Mouse (Mus musculus) liver, postnatal 0 days (tissue): ENCODE measurements around the gene Usp43. TPM values are rescaled to one million over a fixed set of nuclear protein-coding genes. Genes with fewer than 3 reads are reported as not detected.
A peak's percentile ranks its signal among the peaks of the same experiment; 100 is the strongest.

Experiments used
- ATAC-seq: fragments of 200-750 bp; cut with Nextera tagmentation; 2 replicates; pipeline ENCODE4 v1.8.0; 2017; ENCODE audit warnings: mild to moderate bottlenecking, moderate library complexity
- DNase-seq: peaks from one replicate; pipeline ENCODE4 v3.0.0-alpha.2; 2016
- H3K27ac ChIP-seq: fragments of 300-500 bp; sonication (generic); 2 replicates; pipeline ENCODE4 v1.5.1; 2014; ENCODE audit warnings: antibody characterized with exemption, moderate library complexity, mild to moderate bottlenecking, low read depth
- H3K27me3 ChIP-seq: fragments of 300-500 bp; sonication (generic); 2 replicates; pipeline ENCODE4 v1.6.1; 2014; ENCODE audit warnings: low read length, control low read depth, mixed read lengths; ENCODE audit not compliant: insufficient read depth
- H3K36me3 ChIP-seq: fragments of 300-500 bp; sonication (generic); replicated peaks from 2 replicates; pipeline ENCODE4 v1.6.1; 2014; ENCODE audit warnings: mild to moderate bottlenecking, control low read depth, low read length, moderate library complexity, mixed read lengths; ENCODE audit not compliant: insufficient read depth
- H3K4me1 ChIP-seq: fragments of 300-500 bp; sonication (generic); 2 replicates; pipeline ENCODE4 v1.6.1; 2014; ENCODE audit warnings: antibody characterized with exemption, mild to moderate bottlenecking, control low read depth; ENCODE audit not compliant: insufficient read depth
- H3K4me2 ChIP-seq: fragments of 300-500 bp; sonication (generic); 2 replicates; pipeline ENCODE4 v1.6.1; 2014; ENCODE audit warnings: low read depth, mild to moderate bottlenecking, low read length, moderate library complexity, mixed read lengths
- H3K4me3 ChIP-seq: fragments of 300-500 bp; sonication (generic); 2 replicates; pipeline ENCODE4 v1.5.1; 2014; ENCODE audit warnings: low read depth, low read length
- H3K9ac ChIP-seq: fragments of 300-500 bp; sonication (generic); replicated peaks from 2 replicates; pipeline ENCODE4 v1.6.1; 2014; ENCODE audit warnings: mild to moderate bottlenecking, moderate library complexity
- H3K9me3 ChIP-seq: fragments of 300-500 bp; sonication (generic); 2 replicates; pipeline ENCODE4 v1.6.1; 2016; ENCODE audit warnings: mild to moderate bottlenecking, control low read depth, low read length, mixed read lengths
- CTCF ChIP-seq: sonication (generic); IDR thresholded peaks from 2 replicates; pipeline ENCODE4 v1.5.1; 2016; ENCODE audit warnings: antibody characterized with exemption, low read depth
- EP300 ChIP-seq: IDR thresholded peaks from 2 replicates; pipeline ENCODE4 v1.6.1; 2016; ENCODE audit warnings: antibody characterized with exemption, low read depth, mild to moderate bottlenecking
- WGBS: fragments of 180-500 bp; shearing (Covaris S2); extraction: QIAGEN DNeasy Blood & Tissue Kit; methylation state at CpG from one replicate; pipeline ENCODE4 v1.1.7; 2014; ENCODE audit not compliant: insufficient replicate concordance; 5-methylcytosine and 5-hydroxymethylcytosine counted together
- polyA plus RNA-seq: library from polyadenylated mRNA; unstranded; fragments of >200 nt; fragmentation: Nextera tagmentation; extraction: Ambion mirVana; gene quantifications from 2 replicates; pipeline ENCODE4 v1.2.1, GENCODE M21; 2015

The Usp43 gene
- polyA plus RNA-seq, 1 experiment from 2014 or later = not detected

DNA sequence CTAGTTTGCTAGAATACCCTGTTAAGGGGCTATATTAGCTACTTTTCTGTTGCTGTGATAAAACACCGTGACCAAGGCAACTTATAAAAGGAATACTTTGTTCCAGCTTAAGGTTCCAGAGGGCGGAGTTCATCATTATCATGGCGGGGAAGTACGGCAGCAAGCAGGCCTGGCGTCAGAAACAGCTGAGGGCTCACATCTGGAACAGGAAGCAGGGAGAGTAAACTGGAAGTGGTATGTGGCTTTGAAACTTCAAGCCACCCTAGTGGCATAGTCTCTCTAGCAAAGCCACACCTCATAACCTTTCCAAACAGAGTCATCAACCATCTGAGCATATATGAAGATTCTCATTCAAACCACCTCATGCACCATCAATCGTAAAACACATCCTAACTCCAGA, 92.4 kb downstream of the Usp43 start:
- no peaks in the 10 kb centered on the region for H3K9me3 ChIP-seq
- no peaks in the 10 kb centered on the region for H3K36me3 ChIP-seq
- DNase-seq (no peak), ATAC-seq (no peak)
- TF ChIP-seq EP300 (no peak), CTCF (no peak)
- H3K4me3 ChIP-seq = no peak overlapping the region
- no peak overlapping the region for H3K4me2 ChIP-seq
- no peaks in the 10 kb centered on the region for H3K27me3 ChIP-seq
- H3K27ac ChIP-seq = no peak overlapping the region
- H3K9ac ChIP-seq = no peak overlapping the region
- H3K4me1 ChIP-seq = no peaks in the 10 kb centered on the region
- 56% methylated on average over 6 of the region's 6 CpGs for WGBS

DNA sequence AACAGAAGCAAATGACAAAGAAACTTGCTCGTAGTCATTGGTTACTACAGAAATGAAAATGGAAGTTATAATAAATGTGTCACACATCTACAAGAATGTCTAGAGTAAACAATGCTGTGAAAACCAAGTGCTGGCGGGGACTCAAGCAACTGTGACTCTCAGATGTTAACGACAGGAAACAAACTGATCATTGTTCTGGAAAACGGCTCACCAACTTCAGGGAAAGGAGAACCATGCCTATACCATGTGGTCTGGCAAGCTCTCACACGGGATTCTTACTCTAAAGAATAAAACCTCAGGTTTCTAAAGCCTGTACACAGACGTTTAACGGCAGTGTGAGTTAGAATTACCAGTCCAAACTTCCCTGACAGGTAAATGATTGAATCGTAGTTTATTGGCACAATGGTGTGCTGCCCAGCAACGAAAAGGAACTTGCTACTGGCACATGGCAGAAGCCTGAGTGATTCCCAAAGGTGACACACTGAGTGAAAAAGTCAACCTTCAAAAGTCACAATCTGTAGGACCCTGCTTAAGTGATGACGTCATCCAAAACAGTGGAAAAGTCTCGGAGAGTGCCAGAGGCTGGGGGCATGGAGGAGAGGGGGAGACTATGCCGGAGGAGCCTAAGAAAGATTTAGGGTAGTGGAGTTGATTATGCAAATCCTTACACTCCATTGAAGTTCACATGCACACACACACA, 93.4 kb downstream of the Usp43 start:
- H3K9ac ChIP-seq = no peak overlapping the region
- H3K27ac ChIP-seq = no peak overlapping the region
- H3K9me3 ChIP-seq = no peaks in the 10 kb centered on the region
- H3K27me3 ChIP-seq = no peaks in the 10 kb centered on the region
- WGBS = 50% methylated on average over 12 of the region's 12 CpGs
- no peaks in the 10 kb centered on the region for H3K36me3 ChIP-seq
- DNase-seq (no peak), ATAC-seq (no peak)
- H3K4me3 ChIP-seq = no peak overlapping the region
- no peak overlapping the region for H3K4me2 ChIP-seq
- no peaks in the 10 kb centered on the region for H3K4me1 ChIP-seq
- no peak for TF ChIP-seq CTCF
- TF ChIP-seq EP300 = no peak

DNA sequence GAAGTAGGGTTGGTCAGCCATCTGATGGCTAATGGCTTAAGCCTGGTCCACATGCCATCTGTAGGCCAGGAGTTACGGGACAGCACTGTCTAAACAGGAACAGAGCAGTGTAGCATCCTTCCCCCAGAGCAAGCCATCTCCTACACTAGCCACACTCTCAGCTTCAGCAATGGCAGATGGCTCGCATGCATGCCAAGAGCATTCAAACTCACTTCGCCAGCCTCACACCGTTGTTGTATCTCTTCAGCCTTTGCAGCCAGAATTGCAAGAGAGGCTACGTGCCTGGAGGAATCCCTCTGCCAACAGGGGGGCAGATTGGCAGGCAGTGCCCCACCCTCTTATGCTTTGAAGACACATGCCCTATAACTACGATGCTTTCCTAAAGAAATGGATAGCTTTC, 100.4 kb downstream of the Usp43 start:
- Histone ChIP-seq H3K27ac (no peak overlapping the region), H3K9me3 (no peaks in the 10 kb centered on the region), H3K9ac (no peak overlapping the region), H3K4me1 (no peaks in the 10 kb centered on the region), H3K4me3 (no peak overlapping the region), H3K4me2 (no peak overlapping the region), H3K36me3 (no peaks in the 10 kb centered on the region), H3K27me3 (0 out of 2 replicates have a peak, but pooled peaks cover 4% of the 10 kb centered on the region)
- DNase-seq (no peak), ATAC-seq (no peak)
- 83% methylated on average over 6 of the region's 6 CpGs for WGBS
- no peak for TF ChIP-seq EP300
- no peak for TF ChIP-seq CTCF

DNA sequence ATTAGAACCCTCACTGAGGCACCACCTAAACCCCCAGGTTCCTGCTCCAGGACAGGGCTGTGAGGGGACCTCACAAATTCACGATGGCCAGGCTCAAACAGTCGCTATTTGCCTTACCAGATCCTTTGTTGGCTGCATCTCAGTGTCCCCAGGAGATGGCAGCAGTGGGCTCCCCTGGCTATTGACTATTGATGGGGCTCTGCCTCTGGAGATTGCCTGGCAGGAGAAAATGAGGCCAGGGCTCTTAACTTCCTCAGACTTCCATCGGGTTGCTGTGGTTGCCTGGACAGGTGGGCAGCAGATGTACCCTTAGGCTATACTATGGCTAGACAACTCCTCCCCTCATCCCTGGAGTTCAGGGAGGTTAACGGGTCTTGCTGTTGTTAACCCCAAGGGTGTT, 101.7 kb downstream of the Usp43 start:
- H3K9ac ChIP-seq = no peak overlapping the region
- ATAC-seq (no peak), DNase-seq (peak; percentile 34)
- no peak overlapping the region for H3K27ac ChIP-seq
- WGBS = 18% methylated on average over 4 of the region's 4 CpGs
- no peaks in the 10 kb centered on the region for H3K4me1 ChIP-seq
- no peak overlapping the region for H3K4me2 ChIP-seq
- TF ChIP-seq EP300 (no peak), CTCF (peak; percentile 59)
- H3K27me3 ChIP-seq = 0 out of 2 replicates have a peak, but pooled peaks cover 4% of the 10 kb centered on the region
- no peaks in the 10 kb centered on the region for H3K36me3 ChIP-seq
- no peak overlapping the region for H3K4me3 ChIP-seq
- H3K9me3 ChIP-seq = no peaks in the 10 kb centered on the region

DNA sequence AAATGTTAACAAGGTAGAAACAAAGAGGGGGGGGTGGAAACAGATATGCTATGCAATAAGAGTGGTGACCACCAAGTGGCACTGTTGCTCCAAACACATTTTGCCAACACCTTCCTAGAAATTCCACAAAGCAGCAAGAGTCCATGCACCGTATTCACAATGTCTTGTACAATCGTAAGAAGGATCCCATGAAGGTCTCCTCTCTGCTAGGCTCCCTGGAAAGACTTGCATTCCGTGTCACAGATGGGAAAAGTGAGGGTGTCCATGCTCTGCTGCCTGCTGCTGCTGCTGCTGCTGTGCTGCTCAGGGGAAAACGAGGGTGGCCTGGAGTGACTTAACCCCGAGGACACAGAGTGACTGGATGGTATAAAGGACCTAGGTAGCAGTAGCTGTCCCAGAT, 102.3 kb downstream of the Usp43 start:
- TF ChIP-seq EP300 (no peak), CTCF (peak; percentile 48)
- Histone ChIP-seq H3K27me3 (0 out of 2 replicates have a peak, but pooled peaks cover 4% of the 10 kb centered on the region), H3K4me2 (no peak overlapping the region)

DNA sequence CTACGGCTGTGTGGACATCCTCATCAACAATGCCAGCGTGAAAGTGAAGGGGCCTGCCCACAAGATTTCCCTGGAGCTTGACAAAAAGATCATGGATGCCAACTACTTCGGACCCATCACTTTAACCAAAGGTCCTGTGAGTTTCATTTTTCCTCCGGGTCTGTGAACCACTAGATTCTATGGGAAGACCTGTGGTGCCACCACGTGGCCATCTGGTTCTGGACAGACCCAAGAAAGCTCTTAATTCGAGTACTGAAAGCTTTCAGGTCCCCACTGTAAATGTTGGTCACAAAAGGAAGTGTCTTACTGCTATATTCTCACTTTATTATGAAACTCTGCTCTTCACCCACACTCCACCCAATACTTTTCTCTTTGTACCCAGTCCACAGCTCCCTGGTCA, 110.4 kb downstream of the Usp43 start:
- no peak overlapping the region for H3K9ac ChIP-seq
- 60% methylated on average over 6 of the region's 6 CpGs for WGBS

More for the DNA sequence above, 102.3 kb downstream of the Usp43 start:
- H3K27ac ChIP-seq = no peak overlapping the region
- H3K36me3 ChIP-seq = no peaks in the 10 kb centered on the region
- no peaks in the 10 kb centered on the region for H3K4me1 ChIP-seq
- no peak for ATAC-seq
- DNase-seq = no peak
- H3K4me3 ChIP-seq = no peak overlapping the region
- no peaks in the 10 kb centered on the region for H3K9me3 ChIP-seq
- WGBS = 14% methylated on average over 5 of the region's 5 CpGs
- H3K9ac ChIP-seq = no peak overlapping the region

More for the DNA sequence above, 110.4 kb downstream of the Usp43 start:
- Histone ChIP-seq H3K27ac (no peak overlapping the region), H3K4me2 (no peak overlapping the region), H3K36me3 (no peaks in the 10 kb centered on the region), H3K4me3 (no peak overlapping the region), H3K27me3 (no peaks in the 10 kb centered on the region), H3K9me3 (no peaks in the 10 kb centered on the region), H3K4me1 (no peaks in the 10 kb centered on the region)
- no peak for ATAC-seq
- DNase-seq = no peak
- no peak for TF ChIP-seq EP300
- TF ChIP-seq CTCF = no peak
